Mouse (Mus musculus) layer of hippocampus, postnatal 25 days (tissue): ENCODE data around the gene Camta1. TPM values are rescaled to one million over a fixed set of nuclear protein-coding genes. Genes with fewer than 3 reads are reported as not detected.

Experiments
- DNase-seq, 2 experiments: peaks; one replicate each; pipeline ENCODE4 v3.0.0; 2022; ENCODE audit warnings: mixed read lengths in 2 of 2, low spot score in 1 of 2; ENCODE audit errors: extremely low spot score in 1 of 2
- total RNA-seq, 2 experiments: library from RNA; stranded (reverse); gene quantifications; 2 replicates each; pipeline ENCODE4 v1.2.3; 2021

The Camta1 gene
- total RNA-seq, 2 experiments from 2014 or later: 244 to 251 TPM

DNA sequence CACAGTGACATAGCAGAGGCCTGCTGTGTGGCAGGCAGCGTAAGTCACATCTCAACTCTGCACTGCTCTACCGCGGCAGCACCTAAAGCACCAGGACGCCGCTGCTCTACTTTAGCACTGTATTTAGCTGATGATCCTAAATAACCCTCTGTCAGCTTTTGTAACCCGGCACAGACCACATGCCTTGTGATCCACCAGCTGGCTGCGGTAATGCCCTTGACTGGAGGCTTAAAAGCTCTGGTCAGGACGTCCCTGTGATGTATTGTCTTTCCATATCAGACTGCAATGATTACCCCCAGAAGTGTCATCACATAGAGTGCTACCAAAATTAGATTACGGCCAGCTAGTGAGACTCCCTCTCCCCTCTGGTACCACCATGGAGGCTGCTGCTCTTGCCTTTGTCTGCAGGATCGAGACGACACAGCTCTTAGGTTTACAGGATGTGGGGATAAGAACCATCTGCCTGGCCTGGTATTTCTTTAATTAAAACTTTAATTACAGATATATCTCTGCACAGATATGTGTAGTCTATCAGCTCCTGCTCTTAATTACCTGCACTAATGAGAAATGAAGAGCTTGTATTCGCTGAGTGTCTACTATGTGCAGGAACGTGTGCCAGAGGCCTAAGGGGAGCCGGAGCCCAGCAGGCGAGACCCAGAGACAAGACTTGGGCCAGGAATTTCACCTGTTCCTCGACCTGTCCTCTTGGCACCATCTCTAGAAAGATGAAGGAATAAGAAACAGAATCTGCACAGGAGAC, 74.5 kb downstream of the Camta1 start:
- DNase-seq: no peak

DNA sequence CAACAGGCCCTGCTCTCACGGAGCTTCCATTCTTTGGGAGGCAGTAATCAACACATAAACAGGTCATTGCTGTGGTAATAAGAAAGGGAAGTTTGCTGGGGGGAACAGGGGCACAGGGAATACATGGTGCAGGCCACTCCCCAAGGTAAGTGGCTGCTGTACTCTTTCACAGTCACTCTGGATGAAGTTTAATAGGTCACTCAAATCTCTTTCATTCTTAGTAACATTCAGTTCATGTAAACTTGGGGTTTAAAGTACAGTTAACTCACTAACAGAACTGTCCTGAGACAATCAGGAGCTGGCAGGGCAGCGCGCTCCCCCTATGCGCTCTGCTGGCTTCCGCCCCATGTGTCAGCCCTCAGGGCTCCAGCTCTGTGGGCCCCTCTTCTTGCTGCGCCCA, 81.2 kb downstream of the Camta1 start:
- DNase-seq: no peak

DNA sequence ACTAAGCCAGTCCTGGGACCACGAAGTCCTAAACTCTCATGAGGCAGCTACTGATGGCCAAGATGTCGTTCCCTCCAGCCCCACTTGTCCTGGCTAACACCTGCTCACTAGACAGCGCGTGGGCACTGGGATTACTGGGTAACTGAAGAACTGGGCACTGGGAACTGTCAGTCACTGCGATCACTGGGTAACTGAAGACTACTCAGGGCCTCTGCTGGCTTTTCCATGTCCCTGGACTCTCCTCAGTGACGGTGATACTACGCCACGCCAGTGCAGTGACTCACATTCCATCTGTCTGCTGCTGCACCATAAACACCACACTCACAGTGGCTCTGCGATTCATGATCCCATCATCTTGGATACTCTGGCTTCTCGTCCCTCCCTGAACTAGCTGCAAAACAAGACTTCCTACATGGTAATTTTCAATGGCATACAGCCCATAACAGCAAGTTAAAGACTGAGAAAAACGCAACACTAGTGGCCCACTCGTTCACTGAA, 81.7 kb downstream of the Camta1 start:
- DNase-seq: no peak

DNA sequence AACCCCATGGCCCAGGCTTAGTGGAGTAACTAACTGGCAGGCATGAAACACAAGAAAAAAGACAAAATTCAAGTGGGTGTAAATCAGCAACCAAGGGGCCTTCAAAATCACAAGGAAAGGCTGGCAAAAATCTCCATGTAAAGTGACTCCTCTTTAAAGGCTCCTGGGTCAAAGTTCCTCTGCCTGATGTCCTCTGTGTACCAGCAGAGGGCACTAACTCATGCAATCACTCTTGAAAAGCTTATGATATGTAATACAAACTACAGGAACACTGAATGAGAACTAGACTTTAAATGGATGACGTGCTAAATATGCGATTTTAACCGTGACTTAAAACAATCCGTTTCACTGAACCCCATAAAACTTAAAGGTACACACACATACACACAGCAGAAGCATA, 83.2 kb downstream of the Camta1 start:
- no peak for DNase-seq

DNA sequence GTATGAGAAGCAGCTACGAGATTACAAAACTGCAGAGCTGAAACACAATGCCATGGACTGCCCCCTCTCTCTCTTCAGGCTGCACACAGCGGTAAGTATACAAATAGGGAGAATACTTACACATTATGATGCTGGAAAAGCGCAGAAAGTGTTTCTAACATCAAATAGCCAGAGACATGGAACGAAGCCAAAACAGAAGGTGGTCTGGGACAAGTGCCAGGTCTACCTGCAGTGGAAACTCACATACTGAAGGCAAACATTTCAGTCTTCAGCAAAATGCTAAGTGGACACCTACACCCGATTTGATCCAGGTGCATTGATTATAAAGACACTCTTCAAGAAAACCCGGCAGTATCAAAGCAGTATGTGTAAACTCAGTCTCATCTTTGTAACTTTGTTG, 84.2 kb downstream of the Camta1 start:
- DNase-seq: no peak

DNA sequence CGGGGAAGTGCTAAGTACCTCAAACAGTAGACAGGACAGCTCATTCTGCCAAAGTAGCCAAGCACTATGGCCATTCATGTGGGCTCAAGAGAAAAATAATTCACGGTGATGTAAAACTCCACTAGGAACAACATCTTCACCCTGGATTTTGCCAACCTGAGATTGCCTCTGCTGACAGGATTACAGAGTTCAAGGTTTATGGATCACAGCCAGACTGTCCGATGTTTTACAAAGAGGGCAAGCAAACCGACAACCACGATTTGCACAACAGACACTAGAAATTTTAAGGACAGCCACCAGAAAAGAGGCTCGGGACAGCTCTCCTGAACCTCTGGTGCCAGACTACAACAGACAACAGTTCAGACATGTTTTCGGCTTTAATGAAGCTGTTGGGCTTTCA, 86.2 kb downstream of the Camta1 start:
- no peak for DNase-seq

DNA sequence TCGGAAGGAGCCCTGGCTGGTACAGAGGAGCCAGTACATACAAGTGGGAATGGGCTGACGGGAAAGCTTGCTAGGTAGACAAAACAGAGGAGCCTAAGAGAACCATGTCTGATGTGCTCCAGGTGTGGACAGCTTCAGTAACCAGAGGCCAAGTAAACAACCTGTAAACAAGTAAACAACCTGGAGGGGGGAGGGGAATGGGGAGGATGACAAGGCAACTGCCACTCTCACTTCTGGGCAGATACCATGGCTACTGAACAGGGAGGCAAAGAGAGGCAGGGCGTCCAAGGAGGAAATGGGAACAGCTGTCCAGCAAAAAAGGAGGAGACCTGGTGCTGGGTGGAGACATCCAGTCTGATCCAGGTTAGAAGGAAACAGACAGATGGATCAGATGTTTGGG, 88.0 kb downstream of the Camta1 start:
- no peak for DNase-seq

DNA sequence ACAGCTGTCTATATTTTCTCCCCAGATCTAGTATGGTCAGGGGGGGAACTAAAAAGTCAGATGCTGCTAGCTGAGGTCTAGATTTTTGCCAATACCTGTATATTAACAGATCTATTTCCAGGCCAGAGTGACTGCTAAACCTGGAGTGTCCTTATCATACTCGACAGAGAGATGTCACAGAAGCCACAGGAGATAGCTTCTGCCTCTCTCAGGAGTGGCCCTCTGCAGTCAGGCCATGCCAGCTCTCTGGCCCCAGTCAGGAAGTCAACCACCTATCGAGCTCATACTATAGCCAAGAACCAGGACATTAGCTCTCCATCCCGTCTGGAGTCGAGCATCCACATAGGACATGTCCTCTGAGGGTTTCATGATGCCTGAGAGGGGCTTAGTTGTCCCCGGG, 88.7 kb downstream of the Camta1 start:
- DNase-seq: no peak

DNA sequence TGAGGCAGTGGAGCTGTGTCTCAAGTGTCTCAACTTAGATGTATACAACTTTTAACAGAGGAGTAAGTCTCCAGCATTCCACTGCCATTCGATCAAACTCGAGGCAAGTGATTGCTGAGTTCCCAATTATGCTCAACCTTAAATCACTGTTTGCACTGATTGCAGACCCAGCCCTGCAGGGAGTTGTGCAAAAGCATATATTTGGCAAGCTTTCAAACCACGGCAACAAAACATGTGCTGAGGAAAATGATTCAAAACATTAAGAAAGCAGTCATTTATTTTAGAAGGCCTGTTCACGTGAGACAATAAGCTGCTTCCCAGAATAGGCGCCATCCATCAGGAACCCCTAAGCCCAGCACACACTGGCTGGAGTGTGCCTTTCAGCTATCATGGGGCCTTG, 91.0 kb downstream of the Camta1 start:
- no peak for DNase-seq

DNA sequence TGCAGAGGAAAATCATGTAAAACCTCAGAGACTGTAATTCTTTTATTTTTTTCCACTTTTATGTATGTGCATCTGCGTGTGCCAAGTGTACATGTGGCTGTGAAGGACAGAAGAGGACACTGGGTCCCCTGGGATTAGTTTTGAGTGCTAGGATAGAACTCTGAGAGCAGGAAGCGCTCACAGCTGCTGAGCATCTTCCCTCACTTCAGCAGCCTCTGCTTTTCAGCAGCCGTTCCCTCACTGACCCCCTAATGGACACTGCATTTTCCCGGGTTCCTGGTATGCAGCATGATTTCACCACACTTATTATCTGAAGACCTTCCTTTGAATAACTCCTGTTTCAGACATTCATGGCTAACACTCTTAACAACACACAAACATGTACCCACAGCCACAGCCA, 93.9 kb downstream of the Camta1 start:
- no peak for DNase-seq

DNA sequence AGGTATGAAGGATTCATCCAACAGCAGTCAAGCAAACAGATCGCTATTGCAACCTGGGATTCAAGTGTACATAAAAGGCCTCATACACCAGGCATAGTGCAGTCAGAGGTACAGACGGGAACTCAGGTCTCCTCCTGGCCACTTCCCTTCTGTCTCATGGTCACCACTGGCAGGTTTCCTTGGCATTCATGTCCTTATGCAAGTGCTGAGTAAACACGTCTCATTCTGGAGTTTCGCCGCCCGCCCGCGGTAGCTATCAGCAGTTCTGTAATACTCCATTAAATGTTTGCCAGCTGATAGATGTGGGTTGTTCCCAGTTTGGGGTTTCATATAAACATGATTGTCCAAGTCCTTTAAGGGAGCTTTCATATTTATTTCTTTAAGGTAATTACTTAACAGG, 94.3 kb downstream of the Camta1 start:
- no peak for DNase-seq

DNA sequence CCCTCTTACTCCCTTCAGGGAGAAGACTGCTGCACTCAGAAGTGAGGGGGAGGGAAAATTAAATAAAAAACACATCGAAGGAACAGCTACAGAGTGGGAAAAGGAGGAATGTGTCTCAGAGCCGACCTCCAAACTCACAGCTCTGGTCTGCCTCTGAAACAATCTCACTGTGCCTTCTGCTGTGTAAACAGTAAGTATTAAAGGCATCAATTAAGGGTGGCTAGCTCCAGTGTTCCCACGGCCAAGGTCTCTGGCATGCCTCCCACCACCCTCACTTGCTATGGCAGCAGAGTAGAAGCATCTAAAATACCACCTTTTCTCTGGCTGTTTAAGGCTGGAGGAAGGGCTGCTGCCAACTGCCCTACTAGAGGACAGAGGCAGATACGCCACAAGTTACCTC, 96.3 kb downstream of the Camta1 start:
- DNase-seq: peak in 1 of 2 experiments; percentile 23

DNA sequence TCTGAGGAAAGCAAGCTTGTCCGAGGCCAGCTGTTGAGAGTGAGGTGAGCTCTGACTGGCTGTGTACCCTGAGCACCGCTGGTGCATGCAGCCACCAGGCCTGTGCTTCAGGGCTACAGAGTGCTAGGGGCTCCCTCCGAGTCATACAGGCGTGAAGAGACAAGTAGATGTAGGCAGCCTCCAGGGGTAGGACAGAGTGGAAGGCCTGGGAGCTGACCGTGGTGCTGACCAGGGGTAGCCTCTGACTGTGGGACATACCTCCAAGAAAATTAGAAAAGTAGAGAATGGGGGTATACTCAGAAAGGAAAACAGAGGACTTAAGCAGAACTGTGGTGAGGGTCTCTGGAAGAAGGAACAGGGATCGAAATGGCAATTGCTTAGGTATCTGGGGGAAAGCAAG, 97.7 kb downstream of the Camta1 start:
- DNase-seq: no peak

DNA sequence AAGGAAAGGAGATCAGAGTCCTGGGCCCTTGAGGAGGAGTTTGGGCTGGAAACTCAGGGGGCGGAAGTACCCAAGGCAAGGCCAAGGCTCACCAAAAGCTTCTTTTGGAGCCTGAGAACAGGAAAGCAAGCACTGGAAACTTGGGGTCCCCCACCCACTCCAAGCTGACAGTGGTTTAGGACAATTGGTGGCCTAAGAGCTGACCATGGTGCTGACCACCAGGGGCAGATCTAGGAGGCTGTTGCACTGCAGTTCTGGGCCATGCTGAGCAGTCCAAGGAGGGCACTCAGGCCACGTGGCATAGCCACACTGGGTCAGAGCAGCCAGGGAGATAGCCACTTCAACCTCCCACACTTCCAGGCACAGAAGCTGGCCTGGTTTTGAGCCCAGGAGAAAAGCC, 102.6 kb downstream of the Camta1 start:
- DNase-seq: no peak

DNA sequence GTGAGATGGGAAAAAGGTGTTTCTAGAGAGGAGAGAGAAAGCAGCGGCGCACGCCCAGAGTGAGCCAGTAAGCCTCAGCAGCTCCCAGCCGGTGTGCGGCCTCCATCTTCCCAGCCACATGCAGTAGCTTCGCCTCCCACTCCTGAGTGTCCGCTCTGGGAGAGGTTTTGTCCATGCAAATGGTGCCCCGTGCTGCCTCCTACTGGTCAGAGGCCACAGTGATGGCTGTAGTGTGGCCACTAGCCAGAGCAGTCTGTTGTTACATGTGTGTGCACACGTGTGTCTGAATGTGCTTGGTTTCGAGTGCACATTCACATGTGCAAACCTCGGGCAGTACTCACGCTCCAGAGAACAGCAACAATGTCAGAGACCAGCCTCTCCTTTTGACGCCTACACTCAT, 103.3 kb downstream of the Camta1 start:
- no peak for DNase-seq

DNA sequence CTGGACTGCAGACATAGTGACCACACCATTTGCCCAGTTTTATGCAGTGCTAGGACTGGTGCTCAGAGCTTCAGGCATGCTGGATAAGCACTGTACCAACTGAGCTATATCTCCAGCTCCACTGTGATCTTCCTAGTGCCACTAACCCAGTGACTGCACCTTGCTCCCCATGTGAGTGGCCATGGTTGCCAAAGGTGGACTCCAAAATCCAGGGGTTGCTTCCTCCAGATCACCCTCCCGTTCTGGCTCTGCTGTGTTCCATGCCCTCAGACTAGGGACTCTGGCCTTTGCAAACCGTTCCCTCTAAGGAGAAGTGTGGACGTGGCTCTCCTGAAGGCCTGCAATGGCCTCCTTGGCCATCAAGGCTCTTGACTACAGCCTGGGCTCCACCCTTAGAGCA, 104.4 kb downstream of the Camta1 start:
- no peak for DNase-seq

DNA sequence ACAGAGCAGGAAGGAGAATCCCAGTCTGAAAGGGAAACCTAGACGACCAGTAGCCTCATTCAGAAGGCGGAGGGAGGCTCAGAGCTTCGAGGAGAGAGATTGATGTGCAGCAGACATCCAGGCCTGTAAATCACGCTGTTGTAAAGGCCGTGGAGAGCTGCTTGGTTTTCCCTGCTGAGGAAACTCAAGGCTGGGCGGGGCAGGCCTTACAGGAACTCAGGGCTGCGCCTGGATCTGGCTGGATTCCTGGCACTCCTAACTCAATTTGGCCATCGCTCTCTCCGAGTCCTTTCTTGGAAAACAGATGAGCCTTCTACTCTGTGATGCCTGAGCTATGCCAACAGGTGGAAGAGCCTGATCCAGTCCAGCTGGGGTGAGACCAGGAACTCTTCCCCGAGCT, 105.3 kb downstream of the Camta1 start:
- no peak for DNase-seq

DNA sequence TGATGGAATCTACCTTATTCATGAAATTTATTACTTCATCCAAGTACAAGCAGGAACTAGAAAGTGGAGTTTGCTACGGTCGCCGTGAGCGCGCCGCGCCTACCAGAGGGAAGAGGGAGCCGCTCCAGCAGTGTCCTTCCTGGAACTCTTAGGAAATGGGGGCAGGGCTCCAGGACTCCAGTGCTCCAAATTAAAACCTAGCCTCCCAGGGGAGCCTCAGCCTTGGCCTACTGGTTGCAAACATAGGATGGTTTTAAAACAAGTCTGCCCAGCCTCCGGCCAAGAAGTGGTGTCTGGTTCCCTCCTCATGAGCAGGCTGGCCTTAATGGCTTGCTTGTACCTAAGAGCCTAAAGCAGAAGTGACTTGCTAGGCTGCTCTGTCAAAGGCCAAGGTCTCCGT, 108.4 kb downstream of the Camta1 start:
- DNase-seq: no peak

DNA sequence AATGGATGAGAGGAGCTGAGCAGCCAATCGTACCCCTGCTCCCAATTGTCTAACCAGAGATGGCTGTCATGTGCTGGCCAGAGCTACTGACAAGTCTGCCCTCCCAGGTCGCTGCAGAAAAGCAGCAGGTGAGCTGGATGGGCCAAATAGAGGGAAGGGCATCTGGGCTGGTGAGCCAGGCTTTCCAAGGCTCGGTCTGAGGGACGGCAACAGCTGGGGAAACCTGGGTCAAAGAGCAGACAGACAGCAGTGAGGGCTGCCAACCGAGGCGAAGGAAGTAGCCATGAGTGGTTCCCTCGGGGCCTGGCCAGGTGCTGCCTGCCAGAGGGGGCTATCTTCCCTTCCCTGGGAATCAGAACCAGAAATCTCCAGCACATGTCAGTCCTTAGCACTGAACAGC, 109.1 kb downstream of the Camta1 start:
- DNase-seq: no peak

DNA sequence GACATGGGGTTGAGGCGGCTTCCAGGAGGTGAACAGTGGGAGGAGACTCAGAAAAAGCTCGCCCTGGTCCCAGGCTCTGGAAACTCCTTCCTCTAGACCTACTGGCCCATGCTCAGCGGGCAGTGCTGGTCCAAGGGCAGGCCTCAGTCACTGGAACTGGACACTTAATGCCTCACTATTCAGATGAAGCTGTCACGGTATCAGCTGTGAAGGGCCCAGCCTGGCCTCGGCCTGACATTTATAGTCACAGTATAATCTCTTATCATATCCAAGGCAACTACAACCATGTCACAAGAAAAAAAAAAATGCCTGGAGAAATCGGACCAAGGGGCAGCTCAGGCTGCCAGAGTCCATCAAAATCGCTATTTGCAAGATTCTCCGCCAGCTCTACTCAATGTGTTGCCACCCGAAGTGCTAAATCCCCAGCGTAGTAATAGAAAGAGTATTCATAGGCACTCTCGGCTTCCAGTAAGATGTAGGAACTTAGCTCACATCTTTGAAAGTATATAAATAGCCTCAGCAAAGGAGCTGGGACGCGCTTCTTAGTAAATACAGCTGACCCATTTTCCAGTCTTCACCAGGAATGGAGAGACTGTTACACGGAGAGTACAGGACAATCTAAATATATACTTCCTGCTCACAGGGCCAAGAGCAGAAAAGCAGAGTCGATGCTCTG, 110.3 kb downstream of the Camta1 start:
- DNase-seq: no peak

DNA sequence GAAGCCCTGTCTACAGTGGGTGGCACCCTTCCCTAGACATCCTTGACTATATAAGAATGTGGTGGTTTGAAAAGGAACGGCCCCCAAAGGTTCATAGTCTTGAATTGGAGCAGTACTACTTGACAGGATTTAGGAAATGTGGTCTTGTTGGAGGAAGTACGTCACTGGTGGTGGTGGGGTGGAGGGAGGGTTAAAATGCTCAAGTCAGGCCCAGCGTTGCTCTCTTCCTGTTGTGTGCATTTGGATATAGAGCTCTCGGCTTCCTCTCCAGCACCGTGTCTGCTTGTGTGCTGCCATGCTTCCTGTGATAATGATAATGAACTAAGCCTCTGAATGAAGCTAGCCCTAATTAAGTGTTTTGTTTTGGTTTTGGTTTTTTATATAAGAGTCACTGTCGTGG, 114.0 kb downstream of the Camta1 start:
- DNase-seq: no peak

DNA sequence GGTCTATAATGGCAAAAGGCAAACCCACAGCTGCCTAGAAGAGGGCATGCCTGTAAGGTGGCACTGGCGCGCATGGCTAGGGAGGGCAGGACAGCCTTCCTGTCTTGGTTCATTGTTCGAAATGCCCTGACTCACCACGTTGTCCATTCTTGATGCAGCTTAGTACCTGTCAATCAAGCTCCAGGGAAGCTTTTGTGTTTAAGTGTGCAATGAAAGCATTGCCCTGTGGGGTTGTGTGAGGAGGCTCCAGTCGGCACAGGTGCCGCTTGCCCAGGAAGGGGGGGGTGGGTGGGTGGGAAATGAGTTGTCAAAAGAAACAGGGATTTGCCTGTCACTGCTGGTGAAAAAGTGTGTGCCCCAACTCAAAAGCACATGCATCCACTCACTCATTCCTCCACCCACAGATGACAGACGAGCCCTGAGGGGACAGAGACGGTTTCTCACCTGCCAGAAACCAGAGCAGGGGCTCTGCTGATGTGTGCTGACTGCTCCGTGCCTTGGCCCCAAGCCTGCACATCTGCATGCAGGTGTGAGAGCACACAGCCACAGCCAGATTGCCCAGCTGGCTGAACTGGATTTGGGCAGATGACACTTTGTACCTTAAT, 115.6 kb downstream of the Camta1 start:
- no peak for DNase-seq
